Mouse (Mus musculus) kidney, postnatal 0 days (tissue): ENCODE results near the gene Clip2. TPM values are rescaled to one million over a fixed set of nuclear protein-coding genes. Genes with fewer than 3 reads are reported as not detected.

Source experiments
- ATAC-seq: fragments of 200-750 bp; cut with Nextera tagmentation; replicated peaks from 2 replicates; pipeline ENCODE4 v1.8.0; 2017; ENCODE audit warnings: low read depth, moderate number of reproducible peaks, moderate TSS enrichment, moderate library complexity; ENCODE audit not compliant: low FRiP score
- DNase-seq: peaks from one replicate; pipeline ENCODE4 v3.0.0-alpha.2; 2016; ENCODE audit warnings: low spot score
- H3K27ac ChIP-seq: fragments of 300-500 bp; sonication (generic); 2 replicates; pipeline ENCODE4 v1.5.1; 2014; ENCODE audit warnings: mild to moderate bottlenecking
- H3K27me3 ChIP-seq: fragments of 300-500 bp; sonication (generic); 2 replicates; pipeline ENCODE4 v1.6.1; 2014; ENCODE audit warnings: low read length, mixed read lengths; ENCODE audit not compliant: insufficient read depth
- H3K36me3 ChIP-seq: fragments of 300-500 bp; sonication (generic); 2 replicates; pipeline ENCODE4 v1.6.1; 2014; ENCODE audit warnings: low read length, mixed read lengths; ENCODE audit not compliant: insufficient read depth
- H3K4me1 ChIP-seq: fragments of 300-500 bp; sonication (generic); replicated peaks from 2 replicates; pipeline ENCODE4 v1.6.1; 2014; ENCODE audit warnings: antibody characterized with exemption, low read length, mixed read lengths; ENCODE audit not compliant: insufficient read depth
- H3K4me2 ChIP-seq: fragments of 300-500 bp; sonication (generic); 2 replicates; pipeline ENCODE4 v1.6.1; 2014; ENCODE audit warnings: mild to moderate bottlenecking, low read length, moderate library complexity, mixed read lengths
- H3K4me3 ChIP-seq: fragments of 300-500 bp; sonication (generic); replicated peaks from 2 replicates; pipeline ENCODE4 v1.5.1; 2014; ENCODE audit warnings: low read depth, low read length
- H3K9ac ChIP-seq: fragments of 300-500 bp; sonication (generic); 2 replicates; pipeline ENCODE4 v1.6.1; 2014; ENCODE audit warnings: low read depth, low read length
- H3K9me3 ChIP-seq: fragments of 300-500 bp; sonication (generic); replicated peaks from 2 replicates; pipeline ENCODE4 v1.6.1; 2016; ENCODE audit warnings: low read length, inconsistent platforms, mixed read lengths
- CTCF ChIP-seq: IDR thresholded peaks from 2 replicates; pipeline ENCODE4 v1.5.1; 2016; ENCODE audit warnings: antibody characterized with exemption, low read depth, mild to moderate bottlenecking, moderate library complexity
- WGBS: fragments of 180-500 bp; shearing (Covaris S2); extraction: QIAGEN DNeasy Blood & Tissue Kit; methylation state at CpG from one replicate; pipeline ENCODE4 v1.1.7; 2014; 5-methylcytosine and 5-hydroxymethylcytosine counted together
- polyA plus RNA-seq: library from polyadenylated mRNA; unstranded; fragments of >200 nt; fragmentation: Nextera tagmentation; extraction: Ambion mirVana; gene quantifications from 2 replicates; pipeline ENCODE4 v1.2.1, GENCODE M21; 2015

Gene Clip2
- polyA plus RNA-seq, 1 experiment from 2014 or later = 3.3 TPM

GRCm38 (mm10) chr5:134470538-134471169, 81.6 kb downstream of the Clip2 start:
- Histone ChIP-seq H3K27ac (no peak overlapping the region), H3K27me3 (no peaks in the 10 kb centered on the region), H3K36me3 (no peaks in the 10 kb centered on the region), H3K9me3 (no peaks in the 10 kb centered on the region), H3K4me2 (no peak overlapping the region), H3K4me1 (no peaks in the 10 kb centered on the region; the same call in 1 of the 2 replicates), H3K9ac (no peak overlapping the region), H3K4me3 (no peak overlapping the region)
- 82% methylated on average over 8 of the region's 8 CpGs for WGBS
- DNase-seq (no peak), ATAC-seq (no peak)
- no peak for TF ChIP-seq CTCF

DNA sequence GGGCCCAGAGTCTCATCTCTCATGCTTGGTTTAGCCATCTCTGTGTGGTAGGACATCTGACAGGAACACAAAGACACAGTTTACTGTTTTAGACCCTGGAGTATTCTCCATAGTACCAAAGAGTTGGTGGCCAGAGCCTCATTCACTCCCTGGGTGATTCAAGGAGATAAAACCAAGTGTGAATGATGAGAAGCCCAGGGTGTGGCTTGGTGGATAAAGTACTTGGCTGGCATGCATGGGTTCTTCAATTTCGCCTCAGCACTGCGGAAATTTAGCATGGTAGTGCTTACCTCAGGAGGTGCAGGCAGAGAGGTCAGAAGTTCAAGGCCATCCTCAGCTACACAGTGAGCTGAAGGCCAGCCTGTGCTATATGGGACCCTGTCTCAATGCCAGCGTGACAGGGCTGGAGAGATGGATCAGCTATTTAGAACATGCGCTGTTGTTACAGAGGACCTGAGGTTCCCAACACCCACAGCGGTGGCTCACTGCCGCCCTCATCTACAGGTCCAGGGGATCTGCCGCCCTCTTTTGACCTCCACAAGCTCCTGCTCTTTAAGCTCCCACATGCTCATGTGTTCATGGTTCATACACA, 82.6 kb downstream of the Clip2 start:
- no peak overlapping the region for H3K4me3 ChIP-seq
- 87% methylated on average over 7 of the region's 7 CpGs for WGBS
- ATAC-seq = no peak
- no peaks in the 10 kb centered on the region for H3K27me3 ChIP-seq
- no peaks in the 10 kb centered on the region for H3K9me3 ChIP-seq
- H3K36me3 ChIP-seq = no peaks in the 10 kb centered on the region
- H3K4me2 ChIP-seq = no peak overlapping the region
- no peak overlapping the region for H3K9ac ChIP-seq
- H3K4me1 ChIP-seq = no peaks in the 10 kb centered on the region; the same call in 1 of the 2 replicates
- no peak for TF ChIP-seq CTCF
- DNase-seq = no peak
- H3K27ac ChIP-seq = no peak overlapping the region

GRCm38 (mm10) chr5:134468158-134468765, 84.0 kb downstream of the Clip2 start:
- no peak overlapping the region for H3K4me3 ChIP-seq
- ATAC-seq = no peak
- DNase-seq = no peak
- no peak for TF ChIP-seq CTCF
- H3K4me1 ChIP-seq = no peaks in the 10 kb centered on the region; the same call in 1 of the 2 replicates
- H3K9ac ChIP-seq = no peak overlapping the region
- no peaks in the 10 kb centered on the region for H3K27me3 ChIP-seq
- no peak overlapping the region for H3K4me2 ChIP-seq
- H3K36me3 ChIP-seq = no peaks in the 10 kb centered on the region
- H3K9me3 ChIP-seq = no peaks in the 10 kb centered on the region
- 69% methylated on average over 10 of the region's 10 CpGs for WGBS
- no peak overlapping the region for H3K27ac ChIP-seq

DNA sequence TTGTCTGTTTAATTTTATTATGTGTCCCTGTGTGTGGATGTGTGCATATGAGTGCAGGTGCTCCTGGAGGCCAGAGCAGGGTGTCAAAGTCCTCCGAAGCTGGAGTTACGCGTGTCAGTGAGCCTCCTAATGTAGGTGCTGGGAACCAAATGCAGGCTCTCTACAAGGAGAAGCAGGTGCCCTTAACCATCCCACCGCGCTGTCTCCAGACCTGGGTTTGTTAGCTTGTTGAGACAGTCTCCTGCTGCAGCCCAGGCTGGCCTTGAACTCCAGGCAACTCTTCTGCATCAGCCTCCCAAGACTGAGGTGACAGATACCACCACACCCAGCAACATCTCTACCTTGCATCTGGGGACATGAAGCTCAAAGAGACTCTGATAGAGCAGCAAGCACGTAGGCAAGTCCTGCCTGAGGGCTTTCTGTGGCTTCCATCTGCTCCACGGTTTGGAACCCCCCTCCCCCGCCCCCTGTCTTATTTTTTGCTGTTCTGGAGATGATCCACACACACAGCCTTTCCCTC, 85.1 kb downstream of the Clip2 start:
- H3K4me2 ChIP-seq = no peak overlapping the region
- H3K9me3 ChIP-seq = no peaks in the 10 kb centered on the region
- no peak for TF ChIP-seq CTCF
- no peak overlapping the region for H3K4me3 ChIP-seq
- no peaks in the 10 kb centered on the region for H3K36me3 ChIP-seq
- H3K27me3 ChIP-seq = no peaks in the 10 kb centered on the region
- H3K4me1 ChIP-seq = no peaks in the 10 kb centered on the region; the same call in 1 of the 2 replicates
- 67% methylated on average over 8 of the region's 8 CpGs for WGBS
- no peak for ATAC-seq
- no peak overlapping the region for H3K27ac ChIP-seq
- H3K9ac ChIP-seq = no peak overlapping the region
- no peak for DNase-seq

- Histone ChIP-seq H3K4me1 (no peaks in the 10 kb centered on the region; the same call in 1 of the 2 replicates), H3K9ac (no peak overlapping the region), H3K36me3 (no peaks in the 10 kb centered on the region), H3K27me3 (no peaks in the 10 kb centered on the region), H3K27ac (no peak overlapping the region), H3K4me3 (no peak overlapping the region), H3K4me2 (no peak overlapping the region), H3K9me3 (no peaks in the 10 kb centered on the region)
- ATAC-seq = no peak
- no peak for DNase-seq
- 23% methylated on average over 21 of the region's 21 CpGs for WGBS
- TF ChIP-seq CTCF = no peak
These were observed 85.8 kb downstream of the Clip2 start for GRCm38 (mm10) chr5:134466296-134467029.

GRCm38 (mm10) chr5:134465197-134465596, 87.0 kb downstream of the Clip2 start:
- WGBS = 85% methylated on average over 1 of the region's 1 CpGs
- Histone ChIP-seq H3K4me3 (no peak overlapping the region), H3K27me3 (no peaks in the 10 kb centered on the region), H3K27ac (no peak overlapping the region), H3K36me3 (no peaks in the 10 kb centered on the region), H3K4me1 (no peaks in the 10 kb centered on the region; the same call in 1 of the 2 replicates), H3K4me2 (no peak overlapping the region), H3K9me3 (no peaks in the 10 kb centered on the region), H3K9ac (no peak overlapping the region)
- DNase-seq (no peak), ATAC-seq (no peak)
- no peak for TF ChIP-seq CTCF
